Mouse (Mus musculus) cerebellum, postnatal 36 days (tissue): ENCODE measurements at regions not wholly inside any gene's neighbourhood (a gene's known extent, or its start where the extent isn't known, plus 50 kb on each side); places are given as distances from the start of the nearest gene placed in this dataset.

ENCODE experiments used
- DNase-seq, 2 experiments: peaks; one replicate each; pipeline ENCODE4 v3.0.0; 2021 to 2022; ENCODE audit warnings: mixed read lengths in 2 of 2

- no peak for DNase-seq
Measured at GRCm38 (mm10) chr4:152825185-152825584, 347.5 kb upstream of the Kcnab2 start.

- no peak for DNase-seq
Measured at GRCm38 (mm10) chr4:152816139-152816757, 338.6 kb upstream of the Kcnab2 start.

GRCm38 (mm10) chr4:152806611-152807010 is 328.9 kb upstream of the Kcnab2 start:
- no peak for DNase-seq

GRCm38 (mm10) chr4:152799392-152799791 is 321.7 kb upstream of the Kcnab2 start:
- no peak for DNase-seq

GRCm38 (mm10) chr4:152788431-152788830 is 310.8 kb upstream of the Kcnab2 start:
- no peak for DNase-seq

- DNase-seq, result no peak
Measured at GRCm38 (mm10) chr4:152784972-152785371, 307.3 kb upstream of the Kcnab2 start.

GRCm38 (mm10) chr4:152779526-152779925 is 301.9 kb upstream of the Kcnab2 start:
- peak; percentile 16 to 28 for DNase-seq

GRCm38 (mm10) chr4:152775801-152776200 is 298.1 kb upstream of the Kcnab2 start:
- no peak for DNase-seq

GRCm38 (mm10) chr4:152771386-152771785 is 293.7 kb upstream of the Kcnab2 start:
- DNase-seq, result no peak

GRCm38 (mm10) chr4:152767372-152767771 is 289.7 kb upstream of the Kcnab2 start:
- DNase-seq, result no peak

- DNase-seq, result no peak
Measured at GRCm38 (mm10) chr4:152763116-152763515, 285.4 kb upstream of the Kcnab2 start.

- no peak for DNase-seq
Measured at GRCm38 (mm10) chr4:152762576-152762975, 284.9 kb upstream of the Kcnab2 start.

- DNase-seq, result peak; percentile 7 to 32
Measured at GRCm38 (mm10) chr4:152757191-152757590, 279.5 kb upstream of the Kcnab2 start.

- peak; percentile 84 to 87 for DNase-seq
Measured at GRCm38 (mm10) chr4:152756535-152756934, 278.9 kb upstream of the Kcnab2 start.

- DNase-seq, result no peak
Measured at GRCm38 (mm10) chr4:152755756-152756155, 278.1 kb upstream of the Kcnab2 start.

GRCm38 (mm10) chr4:152744366-152744765 is 266.7 kb upstream of the Kcnab2 start:
- DNase-seq, result no peak

- DNase-seq, result no peak
Measured at GRCm38 (mm10) chr4:152733017-152733416, 255.3 kb upstream of the Kcnab2 start.

GRCm38 (mm10) chr4:152731988-152732387 is 254.3 kb upstream of the Kcnab2 start:
- DNase-seq, result peak; percentile 24 to 34

- no peak for DNase-seq
Measured at GRCm38 (mm10) chr4:152731082-152731720, 253.5 kb upstream of the Kcnab2 start.

- no peak for DNase-seq
Measured at GRCm38 (mm10) chr4:152729421-152729820, 251.8 kb upstream of the Kcnab2 start.

GRCm38 (mm10) chr4:152725881-152726280 is 248.2 kb upstream of the Kcnab2 start:
- no peak for DNase-seq

- DNase-seq, result peak in 1 of 2 experiments; percentile 10
Measured at GRCm38 (mm10) chr4:152725423-152725822, 247.8 kb upstream of the Kcnab2 start.

GRCm38 (mm10) chr4:152724741-152725140 is 247.1 kb upstream of the Kcnab2 start:
- no peak for DNase-seq

- DNase-seq, result no peak
Measured at GRCm38 (mm10) chr4:152724026-152724425, 246.4 kb upstream of the Kcnab2 start.

- DNase-seq, result no peak
Measured at GRCm38 (mm10) chr4:152720528-152720927, 242.9 kb upstream of the Kcnab2 start.
